Mouse (Mus musculus) heart, embryonic 12.5 days (tissue): ENCODE measurements around the gene Ggt6. TPM values are rescaled to one million over a fixed set of nuclear protein-coding genes. Genes with fewer than 3 reads are reported as not detected.

Experiments
- ATAC-seq: fragments of 200-750 bp; cut with Nextera tagmentation; 2 replicates; pipeline ENCODE4 v1.8.0; 2017; ENCODE audit warnings: moderate TSS enrichment, moderate library complexity; ENCODE audit not compliant: insufficient number of reproducible peaks, low FRiP score
- H3K27ac ChIP-seq: fragments of 300-500 bp; sonication (generic); 2 replicates; pipeline ENCODE4 v1.5.1; 2016; ENCODE audit warnings: mild to moderate bottlenecking, moderate library complexity; ENCODE audit not compliant: poor library complexity, severe bottlenecking
- H3K27me3 ChIP-seq: fragments of 300-500 bp; sonication (generic); replicated peaks from 2 replicates; pipeline ENCODE4 v1.6.1; 2016; ENCODE audit warnings: mild to moderate bottlenecking, moderate library complexity
- H3K36me3 ChIP-seq: fragments of 300-500 bp; sonication (generic); 2 replicates; pipeline ENCODE4 v1.6.1; 2016; ENCODE audit warnings: mild to moderate bottlenecking, moderate library complexity
- H3K4me1 ChIP-seq: fragments of 300-500 bp; sonication (generic); replicated peaks from 2 replicates; pipeline ENCODE4 v1.6.1; 2016; ENCODE audit warnings: mild to moderate bottlenecking
- H3K4me2 ChIP-seq: fragments of 300-500 bp; sonication (generic); 2 replicates; pipeline ENCODE4 v1.6.1; 2016; ENCODE audit warnings: mild to moderate bottlenecking, moderate library complexity
- H3K4me3 ChIP-seq: fragments of 300-500 bp; sonication (generic); 2 replicates; pipeline ENCODE4 v1.5.1; 2016; ENCODE audit warnings: mild to moderate bottlenecking
- H3K9ac ChIP-seq: fragments of 300-500 bp; sonication (generic); 2 replicates; pipeline ENCODE4 v1.6.1; 2016; ENCODE audit warnings: mild to moderate bottlenecking, moderate library complexity
- H3K9me3 ChIP-seq: fragments of 300-500 bp; sonication (generic); replicated peaks from 2 replicates; pipeline ENCODE4 v1.6.1; 2016; ENCODE audit warnings: mild to moderate bottlenecking, moderate library complexity
- WGBS: fragments of 180-500 bp; shearing (Covaris S2); methylation state at CpG from one replicate; pipeline ENCODE4 v1.1.7; 2016; 5-methylcytosine and 5-hydroxymethylcytosine counted together
- polyA plus RNA-seq: library from polyadenylated mRNA; unstranded; fragments of >200 nt; fragmentation: Nextera tagmentation; extraction: Ambion mirVana; gene quantifications from 2 replicates; pipeline ENCODE4 v1.2.1, GENCODE M21; 2016

Gene Ggt6
- not detected in 2 replicates for polyA plus RNA-seq

GRCm38 (mm10) chr11:72434963-72435693 is at the start of gene Ggt6:
TSS of gene Ggt6 (plus strand) at chr11:72435526.
- WGBS: 63% methylated on average over 11 of the region's 11 CpGs

GRCm38 (mm10) chr11:72388113-72388529 is 47.2 kb upstream of the Ggt6 start:
- peaks cover 58% of the 10 kb centered on the region for H3K36me3 ChIP-seq
- H3K4me1 ChIP-seq: no peaks in the 10 kb centered on the region
- no peaks in the 10 kb centered on the region for H3K27me3 ChIP-seq
- WGBS: 93% methylated on average over 6 of the region's 6 CpGs
- H3K4me2 ChIP-seq: no peak overlapping the region
- no peak overlapping the region for H3K9ac ChIP-seq
- 0 out of 2 replicates have a peak, but pooled peaks cover 4% of the 10 kb centered on the region for H3K9me3 ChIP-seq
- no peak overlapping the region for H3K27ac ChIP-seq
- no peak overlapping the region for H3K4me3 ChIP-seq
- no peak for ATAC-seq

More at GRCm38 (mm10) chr11:72434963-72435693, at the start of gene Ggt6:
- Histone ChIP-seq H3K4me2 (no peak within 1 kb of the TSS), H3K9me3 (no peaks in the 10 kb centered on the region), H3K27me3 (0 out of 2 replicates have a peak, but pooled peaks cover 10% of the 10 kb centered on the region), H3K4me3 (no peak within 1 kb of the TSS), H3K9ac (no peak within 1 kb of the TSS), H3K27ac (no peak within 1 kb of the TSS), H3K36me3 (no peaks in the 10 kb centered on the region), H3K4me1 (peaks cover 7% of the 10 kb centered on the region; the same call in 1 of the 2 replicates)
- ATAC-seq: no peak

- no peak for ATAC-seq
- H3K27ac ChIP-seq: no peak overlapping the region
- 0 out of 2 replicates have a peak, but pooled peaks cover 4% of the 10 kb centered on the region for H3K9me3 ChIP-seq
- peaks cover 3% of the 10 kb centered on the region for H3K4me1 ChIP-seq
- H3K4me2 ChIP-seq: no peak overlapping the region
- peaks cover 72% of the 10 kb centered on the region for H3K36me3 ChIP-seq
- no peak overlapping the region for H3K4me3 ChIP-seq
- no peaks in the 10 kb centered on the region for H3K27me3 ChIP-seq
- no peak overlapping the region for H3K9ac ChIP-seq
- 88% methylated on average over 7 of the region's 7 CpGs for WGBS
These were observed 45.8 kb upstream of the Ggt6 start for GRCm38 (mm10) chr11:72389407-72390142.

- Histone ChIP-seq H3K36me3 (peaks cover 86% of the 10 kb centered on the region), H3K9me3 (0 out of 2 replicates have a peak, but pooled peaks cover 4% of the 10 kb centered on the region), H3K27ac (no peak overlapping the region), H3K9ac (no peak overlapping the region), H3K4me3 (no peak overlapping the region), H3K4me2 (no peak overlapping the region), H3K4me1 (peaks cover 19% of the 10 kb centered on the region), H3K27me3 (no peaks in the 10 kb centered on the region)
- no peak for ATAC-seq
- 91% methylated on average over 13 of the region's 13 CpGs for WGBS
These were observed 44.1 kb upstream of the Ggt6 start for GRCm38 (mm10) chr11:72391181-72391580.

GRCm38 (mm10) chr11:72393243-72393642 is 42.1 kb upstream of the Ggt6 start:
- H3K36me3 ChIP-seq: peaks cover 79% of the 10 kb centered on the region
- no peaks in the 10 kb centered on the region for H3K27me3 ChIP-seq
- no peak overlapping the region for H3K4me3 ChIP-seq
- H3K27ac ChIP-seq: no peak overlapping the region
- WGBS: 88% methylated on average over 3 of the region's 3 CpGs
- peaks cover 40% of the 10 kb centered on the region for H3K4me1 ChIP-seq
- H3K9ac ChIP-seq: no peak overlapping the region
- H3K9me3 ChIP-seq: no peaks in the 10 kb centered on the region
- no peak for ATAC-seq
- no peak overlapping the region for H3K4me2 ChIP-seq

- Histone ChIP-seq H3K9me3 (no peaks in the 10 kb centered on the region), H3K9ac (no peak overlapping the region), H3K27me3 (no peaks in the 10 kb centered on the region), H3K27ac (no peak overlapping the region), H3K36me3 (peaks cover 78% of the 10 kb centered on the region), H3K4me2 (no peak overlapping the region), H3K4me3 (no peak overlapping the region), H3K4me1 (peaks cover 44% of the 10 kb centered on the region)
- ATAC-seq: no peak
- WGBS: 66% methylated on average over 5 of the region's 5 CpGs
These were observed 41.7 kb upstream of the Ggt6 start for GRCm38 (mm10) chr11:72393669-72394068.

- H3K27me3 ChIP-seq: no peaks in the 10 kb centered on the region
- H3K4me1 ChIP-seq: peaks cover 53% of the 10 kb centered on the region
- WGBS: 59% methylated on average over 2 of the region's 2 CpGs
- H3K4me3 ChIP-seq: no peak overlapping the region
- no peak for ATAC-seq
- no peak overlapping the region for H3K4me2 ChIP-seq
- H3K9me3 ChIP-seq: no peaks in the 10 kb centered on the region
- H3K9ac ChIP-seq: 0 out of 2 replicates have a peak overlapping the region, but pooled peaks have one; percentile 8
- 0 out of 2 replicates have a peak overlapping the region, but pooled peaks have one; percentile 6 for H3K27ac ChIP-seq
- peaks cover 79% of the 10 kb centered on the region for H3K36me3 ChIP-seq
These were observed 40.6 kb upstream of the Ggt6 start for GRCm38 (mm10) chr11:72394694-72395093.

GRCm38 (mm10) chr11:72395652-72396051 is 39.7 kb upstream of the Ggt6 start:
- Histone ChIP-seq H3K36me3 (peaks cover 80% of the 10 kb centered on the region), H3K27me3 (no peaks in the 10 kb centered on the region), H3K9me3 (no peaks in the 10 kb centered on the region), H3K27ac (peak overlapping the region; percentile 69), H3K4me2 (no peak overlapping the region; the same call in 1 of the 2 replicates), H3K4me3 (no peak overlapping the region), H3K4me1 (peaks cover 58% of the 10 kb centered on the region), H3K9ac (no peak overlapping the region; the same call in 1 of the 2 replicates)
- 39% methylated on average over 6 of the region's 6 CpGs for WGBS
- 0 out of 2 replicates have a peak, but pooled peaks have one; percentile 30 for ATAC-seq

GRCm38 (mm10) chr11:72396621-72397020 is 38.7 kb upstream of the Ggt6 start:
- 41% methylated on average over 7 of the region's 7 CpGs for WGBS
- H3K4me1 ChIP-seq: peaks cover 68% of the 10 kb centered on the region
- H3K27me3 ChIP-seq: no peaks in the 10 kb centered on the region
- no peak overlapping the region for H3K9ac ChIP-seq
- peak; percentile 43 for ATAC-seq
- no peaks in the 10 kb centered on the region for H3K9me3 ChIP-seq
- no peak overlapping the region for H3K4me2 ChIP-seq
- peaks cover 80% of the 10 kb centered on the region for H3K36me3 ChIP-seq
- H3K27ac ChIP-seq: peak overlapping the region; percentile 69
- H3K4me3 ChIP-seq: no peak overlapping the region

- 0 out of 2 replicates have a peak, but pooled peaks have one; percentile 26 for ATAC-seq
- peak overlapping the region; percentile 69 for H3K27ac ChIP-seq
- H3K27me3 ChIP-seq: no peaks in the 10 kb centered on the region
- H3K4me1 ChIP-seq: peaks cover 72% of the 10 kb centered on the region
- H3K9ac ChIP-seq: no peak overlapping the region
- WGBS: 26% methylated on average over 10 of the region's 10 CpGs
- H3K36me3 ChIP-seq: peaks cover 79% of the 10 kb centered on the region
- no peaks in the 10 kb centered on the region for H3K9me3 ChIP-seq
- no peak overlapping the region for H3K4me3 ChIP-seq
- no peak overlapping the region for H3K4me2 ChIP-seq
These were observed 38.3 kb upstream of the Ggt6 start for GRCm38 (mm10) chr11:72397072-72397471.
